Mouse (Mus musculus): ENCODE results near the gene Rasgef1b. TPM values are rescaled to one million over a fixed set of nuclear protein-coding genes. Genes with fewer than 3 reads are reported as not detected.

Rasgef1b gene
- polyA plus RNA-seq, 2 experiments from 2014 or later = 2.0 to 4.9 TPM

GRCm38 (mm10) chr5:99284369-99284768 lies 444.5 kb downstream of the Rasgef1b start:
- ATAC-seq = no peak

- no peak for ATAC-seq
Measured at GRCm38 (mm10) chr5:99283636-99284035, 445.2 kb downstream of the Rasgef1b start.

GRCm38 (mm10) chr5:99280536-99280935 lies 448.3 kb downstream of the Rasgef1b start:
- no peak for ATAC-seq

GRCm38 (mm10) chr5:99279016-99279757 lies 449.7 kb downstream of the Rasgef1b start:
- no peak for ATAC-seq

- ATAC-seq = no peak
Measured at GRCm38 (mm10) chr5:99278364-99278763, 450.5 kb downstream of the Rasgef1b start.

- no peak for ATAC-seq
Measured at GRCm38 (mm10) chr5:99277536-99277935, 451.3 kb downstream of the Rasgef1b start.

GRCm38 (mm10) chr5:99274119-99274563 lies 454.7 kb downstream of the Rasgef1b start:
- no peak for ATAC-seq

- ATAC-seq = no peak
Measured at GRCm38 (mm10) chr5:99271531-99271930, 457.3 kb downstream of the Rasgef1b start.

GRCm38 (mm10) chr5:99269131-99269530 lies 459.7 kb downstream of the Rasgef1b start:
- no peak for ATAC-seq

GRCm38 (mm10) chr5:99267338-99267737 lies 461.5 kb downstream of the Rasgef1b start:
- peak; percentile 57 for ATAC-seq

- ATAC-seq = no peak
Measured at GRCm38 (mm10) chr5:99266301-99266700, 462.6 kb downstream of the Rasgef1b start.

- ATAC-seq = no peak
Measured at GRCm38 (mm10) chr5:99262197-99262920, 466.5 kb downstream of the Rasgef1b start.

GRCm38 (mm10) chr5:99261121-99261724 lies 467.6 kb downstream of the Rasgef1b start:
- no peak for ATAC-seq

- ATAC-seq = no peak
Measured at GRCm38 (mm10) chr5:99258003-99258500, 470.8 kb downstream of the Rasgef1b start.

GRCm38 (mm10) chr5:99252203-99253135 lies 476.4 kb downstream of the Rasgef1b start:
- peak; percentile 90 for ATAC-seq

GRCm38 (mm10) chr5:99251379-99252202 lies 477.3 kb downstream of the Rasgef1b start:
- no peak for ATAC-seq

- no peak for ATAC-seq
Measured at GRCm38 (mm10) chr5:99250820-99251219, 478.0 kb downstream of the Rasgef1b start.

GRCm38 (mm10) chr5:99248501-99248900 lies 480.4 kb downstream of the Rasgef1b start:
- peak; percentile 28 for ATAC-seq

- no peak for ATAC-seq
Measured at GRCm38 (mm10) chr5:99247915-99248314, 480.9 kb downstream of the Rasgef1b start.

- ATAC-seq = no peak
Measured at GRCm38 (mm10) chr5:99247441-99247840, 481.4 kb downstream of the Rasgef1b start.

GRCm38 (mm10) chr5:99246972-99247371 lies 481.9 kb downstream of the Rasgef1b start:
- ATAC-seq = no peak

Data from activated CD4-positive, CD25-positive, alpha-beta regulatory T cell, adult 4 months (primary cell).